Mouse (Mus musculus): ENCODE results near the gene Ksr2.

DNA sequence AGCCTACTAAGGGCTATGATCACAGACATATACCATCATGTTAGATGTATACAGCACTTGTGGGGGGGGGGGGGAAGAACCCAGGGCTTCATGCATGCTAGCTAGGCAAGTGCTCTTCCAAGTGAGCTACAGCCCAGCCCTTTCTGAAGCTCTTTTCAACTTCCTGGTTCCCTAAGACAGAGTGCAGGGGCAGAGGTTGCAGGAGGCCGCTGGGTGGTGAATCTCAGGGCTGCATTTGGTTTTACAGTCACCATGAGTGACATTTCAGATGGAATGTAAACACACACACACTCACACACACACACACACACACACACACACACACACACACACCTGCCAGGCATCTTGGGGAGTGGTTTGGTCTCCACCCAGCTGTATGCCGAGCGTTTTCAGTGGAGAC, 67.4 kb downstream of the Ksr2 start:
- no peak for TF ChIP-seq CTCF (IDR thresholded peaks at IDR 0.05; ENCODE audit: extremely low read depth, insufficient read length, insufficient replicate concordance, low read depth, low read length)
- no peak for TF ChIP-seq POLR2A (IDR thresholded peaks at IDR 0.05; ENCODE audit: low read depth, low read length)

Data from small intestine, adult 2 months (tissue).